Mouse (Mus musculus): Measurements from ENCODE around the gene Kcnf1. TPM values are rescaled to one million over a fixed set of nuclear protein-coding genes. Genes with fewer than 3 reads are reported as not detected.

Kcnf1 gene
- not detected in 2 replicates for total RNA-seq (2015)
- not detected in 2 replicates for total RNA-seq (2017)

- no peak for ATAC-seq (ENCODE audit: poor library complexity, severe bottlenecking)
Measured at GRCm38 (mm10) chr12:17176757-17177092, at the start of gene Kcnf1. Gene Kcnf1, minus strand, starts transcription at chr12:17176888.

- no peak for ATAC-seq (ENCODE audit: poor library complexity, severe bottlenecking)
Measured at GRCm38 (mm10) chr12:17225012-17225411, 48.3 kb upstream of the Kcnf1 start.

- ATAC-seq (ENCODE audit: poor library complexity, severe bottlenecking), result no peak
Measured at GRCm38 (mm10) chr12:17223050-17223449, 46.4 kb upstream of the Kcnf1 start.

GRCm38 (mm10) chr12:17221891-17222428 is 45.3 kb upstream of the Kcnf1 start:
- no peak for ATAC-seq (ENCODE audit: poor library complexity, severe bottlenecking)

- ATAC-seq (ENCODE audit: poor library complexity, severe bottlenecking), result no peak
Measured at GRCm38 (mm10) chr12:17220631-17221030, 43.9 kb upstream of the Kcnf1 start.

GRCm38 (mm10) chr12:17219107-17219506 is 42.4 kb upstream of the Kcnf1 start:
- no peak for ATAC-seq (ENCODE audit: poor library complexity, severe bottlenecking)

- no peak for ATAC-seq (ENCODE audit: poor library complexity, severe bottlenecking)
Measured at GRCm38 (mm10) chr12:17218390-17218789, 41.7 kb upstream of the Kcnf1 start.

GRCm38 (mm10) chr12:17215751-17216150 is 39.1 kb upstream of the Kcnf1 start:
- ATAC-seq (ENCODE audit: poor library complexity, severe bottlenecking), result no peak

- no peak for ATAC-seq (ENCODE audit: poor library complexity, severe bottlenecking)
Measured at GRCm38 (mm10) chr12:17202492-17203322, 26.0 kb upstream of the Kcnf1 start.

- no peak for ATAC-seq (ENCODE audit: poor library complexity, severe bottlenecking)
Measured at GRCm38 (mm10) chr12:17198621-17199020, 21.9 kb upstream of the Kcnf1 start.

- ATAC-seq (ENCODE audit: poor library complexity, severe bottlenecking), result no peak
Measured at GRCm38 (mm10) chr12:17194140-17194539, 17.5 kb upstream of the Kcnf1 start.

- ATAC-seq (ENCODE audit: poor library complexity, severe bottlenecking), result no peak
Measured at GRCm38 (mm10) chr12:17193311-17193710, 16.6 kb upstream of the Kcnf1 start.

GRCm38 (mm10) chr12:17192887-17193286 is 16.2 kb upstream of the Kcnf1 start:
- no peak for ATAC-seq (ENCODE audit: poor library complexity, severe bottlenecking)

GRCm38 (mm10) chr12:17184303-17184775 is 7.7 kb upstream of the Kcnf1 start:
- no peak for ATAC-seq (ENCODE audit: poor library complexity, severe bottlenecking)

GRCm38 (mm10) chr12:17183788-17184187 is 7.1 kb upstream of the Kcnf1 start:
- ATAC-seq (ENCODE audit: poor library complexity, severe bottlenecking), result no peak

- ATAC-seq (ENCODE audit: poor library complexity, severe bottlenecking), result no peak
Measured at GRCm38 (mm10) chr12:17176041-17176756, 489 bp downstream of the Kcnf1 start.

GRCm38 (mm10) chr12:17175531-17175951 is 1.1 kb downstream of the Kcnf1 start:
- no peak for ATAC-seq (ENCODE audit: poor library complexity, severe bottlenecking)

- no peak for ATAC-seq (ENCODE audit: poor library complexity, severe bottlenecking)
Measured at GRCm38 (mm10) chr12:17175124-17175523, 1.6 kb downstream of the Kcnf1 start.

- no peak for ATAC-seq (ENCODE audit: poor library complexity, severe bottlenecking)
Measured at GRCm38 (mm10) chr12:17174134-17174893, 2.4 kb downstream of the Kcnf1 start.

- no peak for ATAC-seq (ENCODE audit: poor library complexity, severe bottlenecking)
Measured at GRCm38 (mm10) chr12:17170406-17170805, 6.3 kb downstream of the Kcnf1 start.

- ATAC-seq (ENCODE audit: poor library complexity, severe bottlenecking), result no peak
Measured at GRCm38 (mm10) chr12:17166116-17166515, 10.6 kb downstream of the Kcnf1 start.
